Mouse (Mus musculus) stomach, embryonic 14.5 days (tissue): ENCODE data around the gene Rad51. TPM values are rescaled to one million over a fixed set of nuclear protein-coding genes. Genes with fewer than 3 reads are reported as not detected.

Experiments
- ATAC-seq: fragments of 200-750 bp; cut with Nextera tagmentation; 2 replicates; pipeline ENCODE4 v1.8.0; 2017; ENCODE audit warnings: low read depth, moderate TSS enrichment; ENCODE audit not compliant: insufficient number of reproducible peaks, insufficient read depth, low FRiP score
- H3K27ac ChIP-seq: fragments of 300-500 bp; sonication (generic); 2 replicates; pipeline ENCODE4 v1.5.1; 2014; ENCODE audit warnings: mild to moderate bottlenecking, low read length, moderate library complexity, mixed read lengths
- H3K27me3 ChIP-seq: fragments of 300-500 bp; sonication (generic); 2 replicates; pipeline ENCODE4 v1.6.1; 2014; ENCODE audit warnings: low read length, control low read depth, mixed read lengths; ENCODE audit not compliant: control insufficient read depth, insufficient read depth
- H3K36me3 ChIP-seq: fragments of 300-500 bp; sonication (generic); 2 replicates; pipeline ENCODE4 v1.6.1; 2014; ENCODE audit warnings: mild to moderate bottlenecking, control low read depth, low read length, moderate library complexity, mixed read lengths; ENCODE audit not compliant: control insufficient read depth, insufficient read depth
- H3K4me1 ChIP-seq: fragments of 300-500 bp; sonication (generic); 2 replicates; pipeline ENCODE4 v1.6.1; 2014; ENCODE audit warnings: low read length, control low read depth, mixed read lengths; ENCODE audit not compliant: control insufficient read depth, insufficient read depth
- H3K4me2 ChIP-seq: fragments of 300-500 bp; sonication (generic); replicated peaks from 2 replicates; pipeline ENCODE4 v1.6.1; 2014; ENCODE audit warnings: low read depth, low read length, control low read depth
- H3K4me3 ChIP-seq: fragments of 300-500 bp; sonication (generic); 2 replicates; pipeline ENCODE4 v1.5.1; 2014; ENCODE audit warnings: low read depth, low read length, control low read depth
- H3K9ac ChIP-seq: fragments of 300-500 bp; sonication (generic); replicated peaks from 2 replicates; pipeline ENCODE4 v1.6.1; 2014; ENCODE audit warnings: low read depth, mild to moderate bottlenecking, control low read depth, low read length, moderate library complexity, mixed read lengths
- H3K9me3 ChIP-seq: fragments of 300-500 bp; sonication (generic); 2 replicates; pipeline ENCODE4 v1.6.1; 2016; ENCODE audit warnings: low read depth, low read length, control low read depth; ENCODE audit not compliant: control insufficient read depth
- WGBS: fragments of 180-500 bp; shearing (Covaris S2); extraction: QIAGEN DNeasy Blood & Tissue Kit; methylation state at CpG from one replicate; pipeline ENCODE4 v1.1.7; 2014; 5-methylcytosine and 5-hydroxymethylcytosine counted together
- polyA plus RNA-seq: library from polyadenylated mRNA; unstranded; fragments of >200 nt; fragmentation: Nextera tagmentation; extraction: Ambion mirVana; gene quantifications from 2 replicates; pipeline ENCODE4 v1.2.1, GENCODE M21; 2014

The Rad51 gene
- 41.7 and 43.9 TPM in 2 replicates for polyA plus RNA-seq

DNA sequence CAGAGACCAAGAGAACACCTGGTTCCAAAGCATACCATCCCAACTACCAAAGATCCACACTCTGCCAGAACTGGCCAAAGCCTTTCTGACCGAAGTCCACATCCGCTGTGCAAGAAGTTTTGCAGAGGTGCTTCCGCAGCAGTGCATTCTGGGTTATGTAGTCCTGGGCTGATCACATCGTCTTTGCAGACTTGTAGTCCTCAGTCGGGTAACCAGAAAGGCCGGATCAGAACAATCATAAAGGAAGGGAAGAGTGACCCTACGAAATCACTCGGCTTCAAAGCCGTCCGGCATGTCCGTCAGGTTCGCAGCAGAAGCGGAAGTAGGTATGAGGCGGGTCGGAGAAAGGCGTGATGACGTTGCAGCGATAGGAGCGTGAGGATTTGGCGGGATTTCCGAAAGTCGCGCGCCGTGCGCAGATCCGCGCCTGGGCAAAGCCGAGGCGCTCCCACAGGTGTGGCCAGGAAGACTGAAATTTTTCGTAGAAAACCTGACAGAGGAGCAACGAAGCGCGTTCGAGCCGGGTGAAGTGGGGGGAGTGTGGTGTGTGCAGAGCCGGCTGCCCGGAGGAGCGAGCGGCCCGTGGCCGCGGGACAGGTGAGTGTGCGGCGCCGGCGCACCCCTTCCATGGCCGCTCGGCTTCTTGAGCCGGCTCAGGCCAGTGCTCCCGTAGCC lies at the start of gene Rad51:
Gene Rad51, plus strand, starts transcription at position 356 of the 675 bp plus-strand sequence.
- peak within 1 kb of the TSS; percentile 87 for H3K27ac ChIP-seq
- peak within 1 kb of the TSS; percentile 43 for H3K9ac ChIP-seq
- under 1% methylated on average over 51 of the region's 51 CpGs for WGBS
- ATAC-seq = peak; percentile 92
- peak within 1 kb of the TSS; percentile 73 for H3K4me3 ChIP-seq
- H3K36me3 ChIP-seq = 0 out of 2 replicates have a peak, but pooled peaks cover 4% of the 10 kb centered on the region
- peak within 1 kb of the TSS; percentile 82 for H3K4me2 ChIP-seq
- no peaks in the 10 kb centered on the region for H3K9me3 ChIP-seq
- H3K27me3 ChIP-seq = no peaks in the 10 kb centered on the region
- H3K4me1 ChIP-seq = peaks cover 5% of the 10 kb centered on the region; the same call in 1 of the 2 replicates

- Histone ChIP-seq H3K27ac (no peak overlapping the region), H3K9me3 (no peaks in the 10 kb centered on the region), H3K4me2 (no peak overlapping the region), H3K36me3 (peaks cover 18% of the 10 kb centered on the region), H3K9ac (no peak overlapping the region), H3K4me1 (no peaks in the 10 kb centered on the region), H3K27me3 (no peaks in the 10 kb centered on the region), H3K4me3 (no peak overlapping the region)
- 92% methylated on average over 4 of the region's 4 CpGs for WGBS
- no peak for ATAC-seq
These were observed 40.2 kb upstream of the Rad51 start for GRCm38 (mm10) chr2:119072397-119072796.

DNA sequence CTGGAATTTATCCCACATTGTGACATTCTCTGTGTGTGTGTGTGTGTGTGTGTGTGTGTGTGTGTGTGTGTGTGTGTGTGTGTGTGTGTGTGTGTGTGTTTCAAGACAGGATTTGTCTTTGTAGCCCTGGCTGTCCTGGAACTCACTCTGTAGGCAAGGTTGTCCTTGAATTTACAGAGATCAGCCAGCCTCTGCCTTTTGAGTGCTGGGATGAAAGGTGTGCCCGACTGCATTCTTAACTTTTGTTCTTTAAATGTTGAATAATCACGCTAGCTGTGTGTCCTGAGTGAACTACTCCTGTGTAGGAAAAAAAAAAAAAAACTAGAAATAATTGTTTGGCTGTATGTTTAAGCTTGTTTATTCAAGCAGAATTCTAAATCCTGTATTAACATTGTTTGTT lies 26.4 kb upstream of the Rad51 start:
- WGBS = 84% methylated on average over 2 of the region's 2 CpGs
- Histone ChIP-seq H3K9me3 (no peaks in the 10 kb centered on the region), H3K4me2 (no peak overlapping the region), H3K36me3 (peaks cover 29% of the 10 kb centered on the region), H3K27me3 (no peaks in the 10 kb centered on the region), H3K27ac (no peak overlapping the region), H3K4me1 (no peaks in the 10 kb centered on the region), H3K9ac (no peak overlapping the region), H3K4me3 (no peak overlapping the region)
- ATAC-seq = no peak

- no peaks in the 10 kb centered on the region for H3K4me1 ChIP-seq
- H3K27me3 ChIP-seq = no peaks in the 10 kb centered on the region
- no peak overlapping the region for H3K9ac ChIP-seq
- no peak overlapping the region for H3K27ac ChIP-seq
- no peak for ATAC-seq
- no peaks in the 10 kb centered on the region for H3K9me3 ChIP-seq
- H3K4me2 ChIP-seq = no peak overlapping the region
- no peak overlapping the region for H3K4me3 ChIP-seq
- peaks cover 28% of the 10 kb centered on the region for H3K36me3 ChIP-seq
These were observed 11.0 kb upstream of the Rad51 start for GRCm38 (mm10) chr2:119101552-119101951.

DNA sequence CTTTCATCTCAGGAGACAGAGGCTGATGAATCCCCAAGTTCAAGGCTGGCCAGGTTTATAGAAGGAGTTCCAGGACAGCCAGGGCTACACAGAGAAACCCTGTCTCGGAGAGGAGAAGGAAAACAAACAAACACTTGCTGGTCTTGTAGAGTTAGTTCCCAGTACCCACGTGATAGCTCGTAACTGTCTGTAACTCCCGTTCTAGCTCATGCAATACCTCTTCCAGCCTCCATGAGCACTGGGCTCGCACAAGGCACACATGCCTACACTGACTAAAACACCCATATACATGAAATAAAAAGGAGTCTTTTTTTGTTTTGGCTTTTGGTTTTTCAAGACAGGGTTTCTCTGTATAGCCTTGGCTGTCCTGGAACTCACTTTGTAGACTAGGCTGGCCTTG lies 6.0 kb upstream of the Rad51 start:
- Histone ChIP-seq H3K4me2 (no peak overlapping the region), H3K9ac (no peak overlapping the region), H3K4me1 (no peaks in the 10 kb centered on the region), H3K36me3 (peaks cover 21% of the 10 kb centered on the region), H3K9me3 (no peaks in the 10 kb centered on the region), H3K27me3 (no peaks in the 10 kb centered on the region), H3K27ac (no peak overlapping the region), H3K4me3 (no peak overlapping the region)
- 79% methylated on average over 5 of the region's 5 CpGs for WGBS
- ATAC-seq = no peak

DNA sequence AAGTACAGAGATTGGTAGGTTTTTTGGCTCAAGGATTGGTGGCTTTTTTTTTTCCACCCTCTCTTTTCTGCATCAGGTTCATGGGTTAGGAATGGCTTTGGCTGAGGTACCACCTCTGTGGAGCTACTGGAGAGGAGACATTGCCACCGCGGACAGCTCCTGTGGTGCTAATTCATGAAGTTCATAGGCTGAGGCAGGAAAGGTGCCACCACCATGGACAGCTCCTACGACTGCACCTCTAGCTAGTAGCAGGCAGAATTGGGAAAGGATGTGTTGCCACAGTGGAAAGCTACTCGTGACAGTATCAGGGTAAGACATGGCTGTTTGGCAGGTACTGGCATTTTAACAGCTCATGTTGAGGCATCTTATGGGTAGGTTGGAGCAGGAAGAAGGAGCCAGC lies 4.0 kb upstream of the Rad51 start:
- WGBS = 53% methylated on average over 4 of the region's 4 CpGs
- H3K4me1 ChIP-seq = peaks cover 5% of the 10 kb centered on the region; the same call in 1 of the 2 replicates
- H3K9ac ChIP-seq = no peak overlapping the region
- H3K36me3 ChIP-seq = peaks cover 3% of the 10 kb centered on the region
- H3K27ac ChIP-seq = no peak overlapping the region
- H3K4me2 ChIP-seq = no peak overlapping the region
- no peaks in the 10 kb centered on the region for H3K27me3 ChIP-seq
- no peak overlapping the region for H3K4me3 ChIP-seq
- no peak for ATAC-seq
- no peaks in the 10 kb centered on the region for H3K9me3 ChIP-seq

- ATAC-seq = no peak
- no peak overlapping the region for H3K9ac ChIP-seq
- 0 out of 2 replicates have a peak, but pooled peaks cover 3% of the 10 kb centered on the region for H3K36me3 ChIP-seq
- H3K4me2 ChIP-seq = no peak overlapping the region
- H3K27me3 ChIP-seq = no peaks in the 10 kb centered on the region
- H3K27ac ChIP-seq = no peak overlapping the region
- no peaks in the 10 kb centered on the region for H3K9me3 ChIP-seq
- no peak overlapping the region for H3K4me3 ChIP-seq
- WGBS = 88% methylated on average over 3 of the region's 3 CpGs
- peaks cover 5% of the 10 kb centered on the region; the same call in 1 of the 2 replicates for H3K4me1 ChIP-seq
These were observed 1.5 kb upstream of the Rad51 start for GRCm38 (mm10) chr2:119111060-119111459.

- H3K27ac ChIP-seq = peak overlapping the region; percentile 87; the same call in 1 of the 2 replicates
These were observed 730 bp downstream of the Rad51 start for GRCm38 (mm10) chr2:119113121-119113925.

More at GRCm38 (mm10) chr2:119113121-119113925, 730 bp downstream of the Rad51 start:
- WGBS = 12% methylated on average over 20 of the region's 20 CpGs
- peaks cover 5% of the 10 kb centered on the region; the same call in 1 of the 2 replicates for H3K4me1 ChIP-seq
- H3K4me2 ChIP-seq = peak overlapping the region; percentile 82
- no peaks in the 10 kb centered on the region for H3K27me3 ChIP-seq
- ATAC-seq = no peak
- no peaks in the 10 kb centered on the region for H3K9me3 ChIP-seq
- H3K4me3 ChIP-seq = peak overlapping the region; percentile 73
- peak overlapping the region; percentile 43 for H3K9ac ChIP-seq
- 0 out of 2 replicates have a peak, but pooled peaks cover 8% of the 10 kb centered on the region for H3K36me3 ChIP-seq
